Mouse (Mus musculus) left cerebral cortex, postnatal 10 days (tissue): Measurements from ENCODE around the gene Tmf1. TPM values are rescaled to one million over a fixed set of nuclear protein-coding genes. Genes with fewer than 3 reads are reported as not detected.

Source experiments
- DNase-seq, 2 experiments: peaks; one replicate each; pipeline ENCODE4 v3.0.0; 2021 to 2022; ENCODE audit warnings: low spot score in 2 of 2, mixed read lengths in 1 of 2; ENCODE audit errors: extremely low spot score in 1 of 2
- intact Hi-C: fragments of 180-260 bp; cut with DNase I; formaldehyde crosslinking; loops from one replicate; pipeline ENCODE4 v1.15.1; 2025
- total RNA-seq, 2 experiments: library from RNA; stranded (reverse); gene quantifications; 2 replicates each; pipeline ENCODE4 v1.2.3; 2021

Tmf1 gene
- total RNA-seq, 2 experiments from 2014 or later = 52.1 to 53.4 TPM

- DNase-seq = peak; percentile 98 to 100
- intact Hi-C loops = no loop called here
Observed at GRCm38 (mm10) chr6:97205439-97205885, 26.5 kb upstream of the Tmf1 start, which contains the start of gene Uba3. Uba3 (minus strand) TSS chr6:97205647.

DNA sequence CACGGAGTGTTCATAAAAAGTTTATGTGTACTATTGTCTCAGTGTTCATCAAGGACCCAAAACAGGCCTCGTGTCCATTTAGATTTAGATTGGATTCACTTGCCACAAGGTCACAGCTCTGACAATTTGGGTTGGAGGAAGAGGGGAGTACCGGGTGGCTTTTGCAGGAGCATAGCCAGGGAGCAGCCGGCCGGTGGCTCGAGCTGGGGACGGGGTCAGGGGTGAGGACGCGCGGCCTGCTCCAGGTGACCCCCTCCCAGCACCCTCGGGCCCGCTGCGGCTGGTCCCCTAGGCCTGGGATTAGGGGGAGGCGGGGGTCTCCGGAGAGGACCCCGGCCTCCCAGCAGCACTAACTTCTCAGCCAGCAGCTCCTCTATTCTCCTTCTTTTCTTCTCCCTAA is 26.0 kb upstream of the Tmf1 start:
- intact Hi-C loops = no loop called here
- DNase-seq = peak in 1 of 2 experiments; percentile 58

DNA sequence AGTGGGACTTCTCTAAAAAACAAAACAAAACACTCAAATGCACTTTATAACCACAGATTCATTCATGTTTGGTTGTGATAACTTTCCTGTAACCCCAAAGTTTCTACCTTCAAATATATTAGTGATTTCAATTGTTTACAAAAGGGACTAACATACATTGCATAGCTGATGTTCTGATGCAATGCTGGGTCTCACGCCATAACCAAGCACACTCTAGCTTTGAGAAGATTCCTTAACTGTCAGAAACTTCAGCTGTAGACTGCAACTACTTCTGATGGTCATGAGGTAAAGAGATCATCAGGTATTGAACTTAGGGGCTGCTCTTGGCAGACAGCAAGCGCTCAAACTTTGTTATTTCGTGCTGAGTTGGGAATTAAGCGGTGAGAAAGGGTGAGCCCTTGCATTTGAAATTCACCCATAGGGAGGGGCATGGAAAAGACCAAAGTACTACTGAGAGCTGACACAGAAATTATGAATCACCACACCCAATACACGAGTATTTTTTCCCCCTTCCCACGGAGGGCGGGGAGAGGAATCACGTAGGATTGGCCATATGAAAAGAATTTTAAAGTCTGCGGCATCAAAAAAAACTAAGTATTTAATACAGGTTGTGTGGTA is 25.4 kb upstream of the Tmf1 start:
- intact Hi-C loops = no loop called here
- no peak for DNase-seq

GRCm38 (mm10) chr6:97202477-97202876 is 23.6 kb upstream of the Tmf1 start:
- no peak for DNase-seq
- intact Hi-C loops = no loop called here

DNA sequence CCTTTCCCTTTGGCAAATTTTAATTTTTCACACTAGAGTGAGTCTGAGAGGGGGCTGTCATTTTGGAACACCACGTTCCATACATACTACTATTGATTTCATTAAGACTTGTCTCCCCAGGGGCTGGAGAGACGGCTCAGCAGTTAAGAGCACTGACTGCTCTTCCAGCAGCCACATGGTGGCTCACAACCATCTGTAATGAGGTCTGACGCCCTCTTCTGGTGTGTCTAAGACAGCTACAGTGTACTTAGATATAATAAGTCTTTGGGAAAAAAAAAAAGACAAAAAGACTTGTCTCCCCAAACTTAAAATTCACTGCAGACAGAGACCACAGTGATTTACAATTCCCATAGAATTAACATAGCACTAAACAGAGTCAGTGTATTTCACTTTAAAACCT is 21.5 kb upstream of the Tmf1 start:
- intact Hi-C loops = no loop called here
- no peak for DNase-seq

DNA sequence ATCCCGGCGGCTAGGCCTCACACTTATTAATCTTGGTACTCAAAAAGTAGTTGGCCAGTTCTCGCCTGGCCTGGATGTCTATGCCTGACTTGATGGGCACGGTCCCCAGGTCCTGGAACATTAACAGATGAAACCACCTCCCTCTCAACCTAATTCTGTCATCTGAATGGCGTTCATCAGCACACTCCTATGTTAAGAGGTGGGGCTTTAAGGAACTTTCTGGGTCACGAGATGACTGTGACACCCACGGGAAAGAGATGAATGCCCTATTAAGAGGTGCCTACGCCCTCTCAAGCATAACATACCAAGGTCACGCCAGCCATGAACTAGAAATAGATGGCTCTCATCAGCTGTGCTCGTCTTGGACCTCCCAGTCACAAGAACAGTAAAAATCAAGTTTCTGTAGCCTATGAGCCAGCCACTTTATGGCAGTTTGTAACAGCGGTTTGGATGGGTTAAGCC is 476 bp upstream of the Tmf1 start:
- DNase-seq = peak in 1 of 2 experiments; percentile 8
- intact Hi-C loops = no loop called here

DNA sequence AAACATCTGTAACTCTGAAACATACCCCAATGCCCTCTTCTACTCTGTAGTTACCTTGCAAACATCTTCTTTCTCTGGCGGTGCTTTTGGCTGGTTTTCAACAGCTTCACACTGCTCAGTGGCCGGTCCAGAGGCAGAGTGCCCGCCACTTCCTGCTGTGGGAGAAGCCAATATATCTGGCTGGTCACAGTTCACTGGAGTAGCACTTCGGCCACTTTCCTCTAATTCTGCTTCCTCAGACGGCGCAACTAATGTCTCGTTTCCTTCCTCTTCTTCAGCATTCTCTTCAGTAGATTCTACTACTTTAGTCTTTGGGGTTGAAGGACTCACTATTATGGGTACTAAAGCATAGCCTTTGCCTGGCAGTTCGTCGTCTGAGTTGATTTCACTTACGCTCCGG is 3.2 kb downstream of the Tmf1 start:
- no peak for DNase-seq
- intact Hi-C loops = no loop called here

- intact Hi-C loops = no loop called here
- DNase-seq = no peak
Observed at GRCm38 (mm10) chr6:97150156-97150555, 28.8 kb downstream of the Tmf1 start.

- intact Hi-C loops = loop anchor here (10.0 kb wide), 1 partner anchor 595 kb away; no protein-coding TSS in a partner anchor
- no peak for DNase-seq
Observed at GRCm38 (mm10) chr6:97149721-97150120, 29.2 kb downstream of the Tmf1 start.

DNA sequence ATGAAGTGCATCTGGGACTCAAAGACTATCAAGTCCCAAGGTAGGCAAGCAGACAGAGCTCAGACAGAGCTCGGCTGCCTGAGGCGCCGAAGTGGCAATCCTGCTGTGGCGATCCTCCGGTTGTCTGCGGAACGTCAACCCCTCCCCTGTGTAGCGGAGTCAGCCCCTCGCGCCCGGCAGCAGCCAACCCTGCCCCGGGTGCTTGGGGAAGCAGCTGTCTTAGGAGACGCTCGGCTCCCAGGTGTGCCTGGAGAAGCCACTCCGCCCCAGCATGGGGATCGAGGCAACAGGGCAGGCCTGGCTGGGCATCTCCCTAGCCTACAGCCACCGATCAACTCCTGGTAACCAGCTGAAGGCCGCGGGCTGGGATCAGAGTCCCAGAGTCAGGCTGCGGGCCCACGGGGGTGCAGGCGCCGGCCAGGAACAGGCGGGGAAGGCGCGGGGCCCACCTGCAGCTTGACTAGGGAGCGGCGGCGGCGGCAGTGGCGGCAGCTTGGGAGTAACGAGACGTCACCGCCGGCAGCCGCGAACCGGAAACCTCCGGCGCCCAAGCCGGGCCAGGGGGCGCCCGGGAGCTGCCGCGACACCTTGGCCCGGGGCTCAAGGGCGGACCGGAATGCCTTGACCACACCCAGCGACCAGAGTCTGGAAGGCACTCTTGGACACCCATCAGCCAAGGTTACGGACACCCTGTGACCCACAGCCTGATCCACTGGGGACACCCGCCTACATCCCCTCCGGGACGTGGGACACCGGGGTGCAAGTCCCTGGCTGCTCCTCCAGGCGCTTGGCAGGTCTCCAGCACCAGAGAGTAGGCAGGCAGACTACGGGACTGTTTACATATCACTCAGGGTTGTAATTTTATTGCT is 30.3 kb downstream of the Tmf1 start, which contains the start of gene Eogt:
Gene Eogt, minus strand, starts transcription at position 800 of the 869 bp plus-strand sequence.
- intact Hi-C loops = loop anchor here (10.0 kb wide), 1 partner anchor 596 kb away; no protein-coding TSS in a partner anchor
- peak; percentile 43 to 89 for DNase-seq

DNA sequence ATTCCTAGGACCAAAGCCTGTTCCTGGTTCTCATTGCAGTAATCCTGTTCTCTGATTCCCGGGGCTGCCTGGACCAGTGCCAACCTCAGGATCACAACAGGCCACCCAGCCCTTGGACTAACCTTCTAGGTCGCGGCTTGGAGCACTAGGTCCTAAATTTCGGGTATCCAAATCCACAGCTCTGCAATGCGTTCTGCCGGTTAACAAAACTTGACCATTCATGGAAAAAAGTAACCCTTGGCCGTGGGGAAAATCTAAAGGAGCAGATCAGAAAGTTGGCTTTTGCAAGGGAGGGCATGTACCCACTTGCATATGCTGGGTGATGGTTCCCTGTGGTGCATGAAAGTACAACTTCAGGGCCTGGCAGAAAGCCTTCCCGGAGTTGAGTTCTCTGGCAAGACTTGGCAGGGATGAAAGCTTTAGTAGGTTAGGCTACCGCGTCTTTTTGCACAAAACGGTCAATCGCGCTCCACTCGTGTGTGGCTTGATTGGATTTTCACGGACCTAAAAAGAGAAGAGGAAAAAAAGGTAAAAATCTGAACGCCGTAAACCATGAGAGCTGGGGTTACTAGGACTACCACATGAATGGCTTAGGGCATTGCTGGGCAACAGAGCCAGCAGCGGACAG is 31.1 kb downstream of the Tmf1 start:
- peak; percentile 41 to 84 for DNase-seq
- intact Hi-C loops = loop anchor here (10.0 kb wide), 1 partner anchor 597 kb away; no protein-coding TSS in a partner anchor

- intact Hi-C loops = loop anchor here (10.0 kb wide), 1 partner anchor 600 kb away; no protein-coding TSS in a partner anchor
Observed at GRCm38 (mm10) chr6:97145156-97145555, 33.8 kb downstream of the Tmf1 start.

DNA sequence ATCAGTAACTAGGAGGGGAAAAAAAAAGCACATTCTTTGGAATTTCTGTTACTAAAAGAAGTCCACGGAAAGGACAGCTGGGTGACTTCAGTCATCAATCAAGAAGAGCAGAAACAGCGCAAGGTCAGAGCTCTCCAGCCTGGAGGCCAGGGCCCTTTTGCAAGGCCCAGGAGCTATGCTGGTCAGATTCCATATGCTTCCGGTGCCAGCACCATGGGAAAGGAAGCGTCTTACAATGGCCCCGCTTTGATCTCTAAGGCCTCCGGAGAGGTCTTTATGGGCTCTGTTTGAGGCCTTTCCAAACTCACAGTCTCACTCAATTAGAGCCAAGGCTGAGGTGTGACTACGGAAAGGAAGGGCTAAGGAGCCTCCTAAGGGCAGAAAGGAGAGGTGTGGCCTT is 34.6 kb downstream of the Tmf1 start:
- intact Hi-C loops = loop anchor here (10.0 kb wide), 1 partner anchor 600 kb away; no protein-coding TSS in a partner anchor

More at GRCm38 (mm10) chr6:97145156-97145555, 33.8 kb downstream of the Tmf1 start:
- DNase-seq = peak in 1 of 2 experiments; percentile 33

GRCm38 (mm10) chr6:97142611-97143010 is 36.3 kb downstream of the Tmf1 start:
- intact Hi-C loops = loop anchor here (10.0 kb wide), 1 partner anchor 602 kb away; no protein-coding TSS in a partner anchor
- no peak for DNase-seq

More for the DNA sequence above, 34.6 kb downstream of the Tmf1 start:
- DNase-seq = peak in 1 of 2 experiments; percentile 81

DNA sequence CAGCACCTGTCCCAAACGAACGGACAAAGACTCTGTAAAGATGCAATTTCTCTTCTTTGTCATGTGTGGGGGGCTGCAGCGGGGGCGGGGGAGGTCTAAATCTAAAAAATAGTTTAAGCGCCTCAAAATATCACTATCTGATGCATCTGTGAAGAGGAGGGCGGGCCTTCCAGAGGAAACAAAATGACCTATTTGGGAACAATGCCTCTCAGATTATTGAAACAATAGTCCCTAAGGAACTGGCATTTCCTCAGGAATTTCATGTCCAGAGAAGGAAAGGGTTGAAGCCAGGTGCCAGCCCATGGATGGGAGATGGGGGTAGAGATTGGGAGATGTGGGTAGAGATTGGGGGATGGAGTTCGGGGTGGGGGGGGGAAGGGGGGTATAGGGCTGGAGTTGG is 37.1 kb downstream of the Tmf1 start:
- intact Hi-C loops = loop anchor here (10.0 kb wide), 1 partner anchor 603 kb away; no protein-coding TSS in a partner anchor

GRCm38 (mm10) chr6:97132707-97133303 is 46.1 kb downstream of the Tmf1 start:
- intact Hi-C loops = no loop called here
- DNase-seq = no peak

More for the DNA sequence above, 37.1 kb downstream of the Tmf1 start:
- no peak for DNase-seq

- DNase-seq = no peak
- intact Hi-C loops = no loop called here
Observed at GRCm38 (mm10) chr6:97131808-97132207, 47.1 kb downstream of the Tmf1 start.

DNA sequence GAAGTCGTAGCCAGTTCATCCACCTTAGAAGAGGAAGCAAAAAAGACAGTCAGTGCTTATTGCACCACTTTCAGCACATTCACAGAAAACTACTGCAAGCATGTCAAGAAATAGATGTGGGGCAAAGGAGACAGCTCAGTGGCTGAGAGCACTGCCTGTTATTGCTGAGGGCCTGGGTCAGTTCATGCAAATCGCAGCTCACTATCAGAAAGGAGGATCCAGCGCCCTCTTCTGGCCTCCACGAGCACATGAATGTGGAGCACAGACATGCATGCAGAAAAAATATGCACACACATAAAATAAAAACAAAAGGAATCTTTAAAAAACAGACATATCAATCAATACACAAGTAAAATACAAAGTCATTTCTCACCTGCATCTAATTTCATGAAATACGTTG is 47.9 kb downstream of the Tmf1 start:
- no peak for DNase-seq
- intact Hi-C loops = no loop called here
